Mouse (Mus musculus) CH12.LX (cell line): ENCODE results near the gene Gngt2. TPM values are rescaled to one million over a fixed set of nuclear protein-coding genes. Genes with fewer than 3 reads are reported as not detected.

Experiments
- DNase-seq: peaks from one replicate; pipeline ENCODE4 v3.0.0-alpha.2; 2013; ENCODE audit errors: extremely low read depth
- H3K27ac ChIP-seq: 2 replicates; pipeline ENCODE4 v1.5.1; 2012; ENCODE audit warnings: low read depth, mild to moderate bottlenecking, control low read depth, moderate library complexity; ENCODE audit not compliant: insufficient read depth
- H3K27me3 ChIP-seq: replicated peaks from 2 replicates; pipeline ENCODE3; 2012; ENCODE audit warnings: inconsistent platforms
- H3K36me3 ChIP-seq, 2 experiments: replicated peaks in 1 of 2; 2 replicates each; pipeline versions ENCODE3 to v1.6.1; 2012; ENCODE audit warnings: inconsistent platforms in 1 of 2, low read length in 1 of 2, mild to moderate bottlenecking in 1 of 2, mixed read lengths in 1 of 2, moderate library complexity in 1 of 2; ENCODE audit not compliant: control insufficient read depth in 1 of 2, insufficient read depth in 1 of 2
- H3K4me1 ChIP-seq, 2 experiments: 2 replicates each; pipeline ENCODE4 v1.6.1; 2012; ENCODE audit warnings: inconsistent platforms in 1 of 2, moderate library complexity in 1 of 2; ENCODE audit not compliant: insufficient read depth in 2 of 2, control insufficient read depth in 1 of 2
- H3K4me2 ChIP-seq: 2 replicates; pipeline ENCODE4 v1.6.1; 2012; ENCODE audit warnings: low read depth, mild to moderate bottlenecking, control low read depth; ENCODE audit not compliant: poor library complexity, insufficient read depth, severe bottlenecking
- H3K4me3 ChIP-seq, 3 experiments: fragments of 150-350 bp in 1 of 3; sonication (generic) in 1 of 3; replicated peaks in 1 of 3; 2 replicates each; pipeline versions ENCODE3 to v1.5.1; 2011 to 2012; ENCODE audit warnings: low read depth in 2 of 3, low read length in 2 of 3, mild to moderate bottlenecking in 2 of 3, moderate library complexity in 2 of 3, control low read depth in 1 of 3, improper control_type of control experiment in 1 of 3, inconsistent platforms in 1 of 3, mixed read lengths in 1 of 3; ENCODE audit not compliant: poor library complexity in 1 of 3
- H3K79me2 ChIP-seq: replicated peaks from 2 replicates; pipeline ENCODE4 v1.6.1; 2012; ENCODE audit warnings: mild to moderate bottlenecking, moderate library complexity; ENCODE audit not compliant: control insufficient read depth, poor library complexity, insufficient read depth, severe bottlenecking; ENCODE audit errors: extremely low read depth
- H3K9ac ChIP-seq: 2 replicates; pipeline ENCODE4 v1.6.1; 2012; ENCODE audit warnings: low read depth, mild to moderate bottlenecking, control low read depth, moderate library complexity; ENCODE audit not compliant: insufficient read depth
- H3K9me3 ChIP-seq: replicated peaks from 2 replicates; pipeline ENCODE3; 2012; ENCODE audit warnings: low read length, inconsistent platforms, mixed read lengths
- BHLHE40 ChIP-seq: IDR thresholded peaks from 2 replicates; pipeline ENCODE4 v1.6.1; 2011; ENCODE audit warnings: mild to moderate bottlenecking, low read depth, low read length, improper control_type of control experiment
- CHD1 ChIP-seq: IDR thresholded peaks from 2 replicates; pipeline ENCODE4 v1.6.1; 2012; ENCODE audit warnings: low read depth, low read length, improper control_type of control experiment, inconsistent platforms
- CHD2 ChIP-seq: IDR thresholded peaks from 2 replicates; pipeline ENCODE4 v1.6.1; 2011; ENCODE audit warnings: low read length, improper control_type of control experiment
- CTCF ChIP-seq, 2 experiments: IDR thresholded peaks in 1 of 2; conservative IDR thresholded peaks in 1 of 2; 2 replicates each; pipeline ENCODE4 v1.5.1; 2011 to 2012; ENCODE audit warnings: low read depth in 2 of 2, low read length in 2 of 2, improper control_type of control experiment in 1 of 2, inconsistent platforms in 1 of 2, mild to moderate bottlenecking in 1 of 2, moderate library complexity in 1 of 2
- E2F4 ChIP-seq: IDR thresholded peaks from 2 replicates; pipeline ENCODE4 v1.6.1; 2011; ENCODE audit warnings: low read depth, low read length, improper control_type of control experiment; ENCODE audit not compliant: insufficient replicate concordance
- EP300 ChIP-seq: IDR thresholded peaks from 2 replicates; pipeline ENCODE4 v1.6.1; 2011; ENCODE audit warnings: low read length, improper control_type of control experiment
- GABPA ChIP-seq: IDR thresholded peaks from 2 replicates; pipeline ENCODE4 v1.6.1; 2012; ENCODE audit warnings: low read depth, low read length, improper control_type of control experiment, inconsistent platforms; ENCODE audit not compliant: insufficient replicate concordance
- HCFC1 ChIP-seq: IDR thresholded peaks from 2 replicates; pipeline ENCODE4 v1.6.1; 2012; ENCODE audit warnings: low read depth, mild to moderate bottlenecking, inconsistent platforms, low read length, improper control_type of control experiment
- IRF4 ChIP-seq: IDR thresholded peaks from 2 replicates; pipeline ENCODE4 v1.6.1; 2014; ENCODE audit warnings: low read depth, mild to moderate bottlenecking, inconsistent platforms, low read length, improper control_type of control experiment
- JUN ChIP-seq: IDR thresholded peaks from 2 replicates; pipeline ENCODE4 v1.6.1; 2011; ENCODE audit warnings: low read depth, mild to moderate bottlenecking, low read length, improper control_type of control experiment, moderate library complexity; ENCODE audit not compliant: insufficient read depth
- JUND ChIP-seq: conservative IDR thresholded peaks from 2 replicates; pipeline ENCODE4 v1.6.1; 2011; ENCODE audit warnings: low read depth, low read length, improper control_type of control experiment
- KAT2A ChIP-seq: IDR thresholded peaks from 2 replicates; pipeline ENCODE4 v1.6.1; 2012; ENCODE audit warnings: low read length, improper control_type of control experiment, inconsistent platforms; ENCODE audit not compliant: insufficient replicate concordance
- MAFK ChIP-seq: IDR thresholded peaks from 2 replicates; pipeline ENCODE4 v1.6.1; 2011; ENCODE audit warnings: low read length, improper control_type of control experiment; ENCODE audit not compliant: insufficient replicate concordance
- MAX ChIP-seq: IDR thresholded peaks from 2 replicates; pipeline ENCODE4 v1.6.1; 2011; ENCODE audit warnings: low read length, improper control_type of control experiment
- MAZ ChIP-seq: IDR thresholded peaks from 2 replicates; pipeline ENCODE4 v1.6.1; 2012; ENCODE audit warnings: low read depth, mild to moderate bottlenecking, inconsistent platforms, low read length, improper control_type of control experiment, moderate library complexity
- MEF2A ChIP-seq: IDR thresholded peaks from 2 replicates; pipeline ENCODE4 v1.6.1; 2014; ENCODE audit warnings: low read depth, mild to moderate bottlenecking, inconsistent platforms, low read length, improper control_type of control experiment, borderline replicate concordance
- MXI1 ChIP-seq: IDR thresholded peaks from 2 replicates; pipeline ENCODE4 v1.6.1; 2011; ENCODE audit warnings: mild to moderate bottlenecking, low read depth, low read length, improper control_type of control experiment
- MYC ChIP-seq: IDR thresholded peaks from 2 replicates; pipeline ENCODE4 v1.6.1; 2011; ENCODE audit warnings: low read depth, mild to moderate bottlenecking, improper control_type of control experiment, low read length
- NRF1 ChIP-seq: IDR thresholded peaks from 2 replicates; pipeline ENCODE4 v1.6.1; 2014; ENCODE audit warnings: low read depth, mild to moderate bottlenecking, inconsistent platforms, low read length, improper control_type of control experiment, moderate library complexity
- PAX5 ChIP-seq: IDR thresholded peaks from 2 replicates; pipeline ENCODE4 v1.6.1; 2012; ENCODE audit warnings: low read length, inconsistent platforms, mixed read lengths
- POLR2A ChIP-seq: IDR thresholded peaks from 2 replicates; pipeline ENCODE4 v1.6.1; 2011; ENCODE audit warnings: low read depth, mild to moderate bottlenecking, improper control_type of control experiment, low read length
- POLR2AphosphoS2 ChIP-seq: IDR thresholded peaks from 2 replicates; pipeline ENCODE4 v1.6.1; 2011; ENCODE audit warnings: low read depth, low read length, improper control_type of control experiment
- RAD21 ChIP-seq: IDR thresholded peaks from 2 replicates; pipeline ENCODE4 v1.6.1; 2011; ENCODE audit warnings: low read depth, mild to moderate bottlenecking, low read length, improper control_type of control experiment, moderate library complexity
- RCOR1 ChIP-seq: conservative IDR thresholded peaks from 2 replicates; pipeline ENCODE4 v1.6.1; 2012; ENCODE audit warnings: low read depth, mild to moderate bottlenecking, inconsistent platforms, low read length, improper control_type of control experiment
- SIN3A ChIP-seq: IDR thresholded peaks from 2 replicates; pipeline ENCODE4 v1.6.1; 2012; ENCODE audit warnings: low read length, improper control_type of control experiment, inconsistent platforms
- TBP ChIP-seq: conservative IDR thresholded peaks from 2 replicates; pipeline ENCODE4 v1.6.1; 2011; ENCODE audit warnings: low read depth, low read length, improper control_type of control experiment
- TCF12 ChIP-seq: IDR thresholded peaks from 2 replicates; pipeline ENCODE4 v1.6.1; 2014; ENCODE audit warnings: low read depth, mild to moderate bottlenecking, inconsistent platforms, low read length, improper control_type of control experiment
- UBTF ChIP-seq: IDR thresholded peaks from 2 replicates; pipeline ENCODE4 v1.6.1; 2012; ENCODE audit warnings: low read depth, mild to moderate bottlenecking, inconsistent platforms, low read length, improper control_type of control experiment, moderate library complexity
- USF1 ChIP-seq: IDR thresholded peaks from 2 replicates; pipeline ENCODE4 v1.6.1; 2014; ENCODE audit warnings: low read depth, mild to moderate bottlenecking, inconsistent platforms, low read length, improper control_type of control experiment
- USF2 ChIP-seq: conservative IDR thresholded peaks from 2 replicates; pipeline ENCODE4 v1.6.1; 2011; ENCODE audit warnings: low read depth, low read length, improper control_type of control experiment
- ZC3H11A ChIP-seq: IDR thresholded peaks from 2 replicates; pipeline ENCODE4 v1.6.1; 2012; ENCODE audit warnings: low read depth, mild to moderate bottlenecking, inconsistent platforms, low read length, improper control_type of control experiment
- ZMIZ1 ChIP-seq: IDR thresholded peaks from 2 replicates; pipeline ENCODE4 v1.6.1; 2012; ENCODE audit warnings: low read depth, mild to moderate bottlenecking, inconsistent platforms, low read length, improper control_type of control experiment
- ZNF384 ChIP-seq: IDR thresholded peaks from 2 replicates; pipeline ENCODE4 v1.6.1; 2012; ENCODE audit warnings: low read depth, low read length, improper control_type of control experiment, inconsistent platforms
- dilution Hi-C: fragments of 300-500 bp; cut with MboI; formaldehyde crosslinking; loops from 2 replicates; pipeline ENCODE4 v1.14.3; 2020; ENCODE audit warnings: low sequenced_read_pairs; ENCODE audit not compliant: extremely low pct_unique_long_range_greater_than_20kb, extremely low pct_ligation_motif_present
- in situ Hi-C: fragments of 300-500 bp; cut with MboI; formaldehyde crosslinking; loops from 3 replicates; pipeline ENCODE4 v1.14.3; 2019; ENCODE audit warnings: low sequenced_read_pairs, low pct_ligation_motif_present, low pct_unique_long_range_greater_than_20kb, mixed read lengths
- polyA plus RNA-seq: library from polyadenylated mRNA; unstranded; fragments of >175 nt; gene quantifications from 2 replicates; pipeline ENCODE4 v1.2.1, GENCODE M21; 2012; ENCODE audit warnings: low read depth; ENCODE audit not compliant: insufficient read length
- total RNA-seq, 2 experiments: library from RNA; depleted of rRNA; stranded (reverse); fragments of 300-350 nt in 1 of 2; fragments of >200 nt in 1 of 2; gene quantifications; 2 replicates each; pipeline ENCODE4 v1.2.3; 2012 to 2014

The Gngt2 gene
- total and polyA plus RNA-seq, 3 experiments = 136 to 157 (median 143) TPM

DNA sequence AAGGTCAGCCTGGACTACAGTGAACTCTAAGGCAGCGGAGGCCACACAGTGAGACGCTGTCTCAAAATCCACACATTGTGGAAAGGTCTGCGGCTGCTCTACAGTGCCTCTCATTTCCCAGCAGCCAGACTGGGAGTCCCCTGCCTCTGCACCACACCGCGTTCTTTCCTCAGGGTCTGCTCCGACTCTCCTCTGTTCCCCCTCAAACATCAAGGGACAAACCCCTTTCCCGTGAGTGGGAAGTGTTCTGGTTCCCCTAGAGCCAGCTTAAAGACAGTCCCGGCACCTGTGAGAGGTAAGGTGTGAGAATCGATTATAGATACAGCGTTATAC, 4.4 kb downstream of the Gngt2 start:
- Histone ChIP-seq H3K36me3 (peaks cover 20 to 24% of the 10 kb centered on the region in 2 experiments), H3K9me3 (no peaks in the 10 kb centered on the region), H3K4me1 (peaks cover 53 to 83% of the 10 kb centered on the region in 2 experiments), H3K4me3 (peak overlapping the region; percentile 67 to 98 (median 77)), H3K4me2 (peak overlapping the region; percentile 82)
- no peak for DNase-seq
- 0 out of 2 replicates have a peak, but pooled peaks have one; percentile 8 for TF ChIP-seq NRF1
- TF ChIP-seq KAT2A = no peak
- TF ChIP-seq, all 38 proteins: peak for 1
- in situ Hi-C loops (no loop called here), dilution Hi-C loops (no loop called here)
- H3K79me2 ChIP-seq = peaks cover 37% of the 10 kb centered on the region
- peak overlapping the region; percentile 76 for H3K9ac ChIP-seq
- peak overlapping the region; percentile 86 for H3K27ac ChIP-seq
- H3K27me3 ChIP-seq = no peaks in the 10 kb centered on the region

DNA sequence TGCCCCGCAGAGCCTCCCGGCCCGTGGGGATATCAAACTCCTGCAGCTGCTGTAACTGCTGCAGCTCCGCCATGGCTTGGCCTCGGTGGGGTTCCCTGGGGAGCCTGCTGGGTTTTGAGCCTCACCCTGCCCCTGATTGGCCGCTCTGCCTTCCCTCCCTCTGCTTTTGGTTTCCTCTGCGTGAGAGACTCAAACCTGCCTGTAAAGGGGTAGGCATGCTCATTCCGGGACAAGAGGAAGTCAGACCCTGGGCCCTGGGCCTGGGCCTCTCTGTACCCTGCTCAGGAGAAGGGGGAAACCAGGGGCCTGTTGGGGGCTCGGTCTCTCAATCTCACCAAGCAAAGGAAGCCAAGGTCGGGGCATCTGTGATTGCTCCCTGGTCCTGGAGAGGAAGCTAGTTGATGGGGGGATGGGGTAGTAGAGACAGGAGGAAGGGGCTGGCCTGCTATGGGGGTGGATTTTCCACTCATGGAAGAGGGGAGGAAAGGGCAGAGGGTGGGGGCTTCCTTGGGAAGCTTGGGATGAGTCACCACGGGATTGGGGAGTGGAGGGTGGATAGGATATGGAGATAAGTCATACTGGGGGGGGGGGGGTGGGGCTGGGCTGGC, 5.2 kb downstream of the Gngt2 start, which contains the start of gene Abi3:
TSS of gene Abi3 (minus strand) at position 403 of the 608 bp plus-strand sequence.
- H3K4me3 ChIP-seq = peak within 1 kb of the TSS; percentile 67 to 98 (median 77)
- dilution Hi-C loops (no loop called here), in situ Hi-C loops (no loop called here)
- peak within 1 kb of the TSS; percentile 76 for H3K9ac ChIP-seq
- no peaks in the 10 kb centered on the region for H3K27me3 ChIP-seq
- no peaks in the 10 kb centered on the region for H3K9me3 ChIP-seq
- peak within 1 kb of the TSS; percentile 82 for H3K4me2 ChIP-seq
- H3K4me1 ChIP-seq = peaks cover 47 to 75% of the 10 kb centered on the region in 2 experiments
- peak within 1 kb of the TSS; percentile 86 for H3K27ac ChIP-seq
- DNase-seq = peak; percentile 97
- H3K36me3 ChIP-seq = peaks cover 14 to 17% of the 10 kb centered on the region in 2 experiments
- H3K79me2 ChIP-seq = peaks cover 33% of the 10 kb centered on the region
- TF ChIP-seq MYC = peak; percentile 65; the same call in 1 of the 2 replicates
- TF ChIP-seq MAZ = peak; percentile 96
- TF ChIP-seq GABPA = no peak
- TF ChIP-seq MEF2A = peak; percentile 82
- TF ChIP-seq ZMIZ1 = peak; percentile 86
- TF ChIP-seq RAD21 = no peak
- no peak for TF ChIP-seq JUN
- TF ChIP-seq PAX5 = no peak
- peak; percentile 88 for TF ChIP-seq SIN3A
- peak; percentile 57; the same call in 1 of the 2 replicates for TF ChIP-seq EP300
- TF ChIP-seq MAFK = no peak
- no peak for TF ChIP-seq CHD1
- no peak for TF ChIP-seq JUND
- peak; percentile 86; the same call in 1 of the 2 replicates for TF ChIP-seq RCOR1
- peak; percentile 95 for TF ChIP-seq POLR2AphosphoS2
- peak; percentile 58; the same call in 1 of the 2 replicates for TF ChIP-seq MAX
- TF ChIP-seq USF1 = no peak
- TF ChIP-seq HCFC1 = peak; percentile 63
- TF ChIP-seq TBP = peak; percentile 92
- peak; percentile 83; the same call in 1 of the 2 replicates for TF ChIP-seq MXI1
- no peak for TF ChIP-seq E2F4
- no peak for TF ChIP-seq ZC3H11A
- peak; percentile 60 for TF ChIP-seq BHLHE40
- TF ChIP-seq USF2 = no peak
- TF ChIP-seq ZNF384 = no peak
- TF ChIP-seq CTCF (conservative IDR thresholded peaks at IDR 0.05 in 1 of 2, IDR thresholded peaks at IDR 0.05 in 1 of 2; ENCODE audit: low read depth in 2 of 2, low read length in 2 of 2) = no peak
- peak; percentile 94 for TF ChIP-seq TCF12
- peak; percentile 80 for TF ChIP-seq CHD2
- peak; percentile 42 for TF ChIP-seq UBTF
- TF ChIP-seq KAT2A = 0 out of 2 replicates have a peak, but pooled peaks have one; percentile 73
- peak; percentile 78 for TF ChIP-seq IRF4
- TF ChIP-seq POLR2A = peak; percentile 96
